Mouse (Mus musculus) right cerebral cortex, postnatal 36 days (tissue): ENCODE data around the gene Proser3.
A peak's percentile ranks its signal among the peaks of the same experiment; 100 is the strongest.

Experiments
- DNase-seq, 2 experiments: peaks; one replicate each; pipeline ENCODE4 v3.0.0; 2022; ENCODE audit warnings: low spot score in 2 of 2, mixed read lengths in 1 of 2

The Proser3 gene

GRCm38 (mm10) chr7:30579950-30580349, 27.9 kb upstream of the Proser3 start:
- DNase-seq = no peak

GRCm38 (mm10) chr7:30572969-30573368, 20.9 kb upstream of the Proser3 start:
- no peak for DNase-seq

- DNase-seq = no peak
These were observed 20.3 kb upstream of the Proser3 start for GRCm38 (mm10) chr7:30572389-30572788.

GRCm38 (mm10) chr7:30567555-30567954, 15.5 kb upstream of the Proser3 start:
- DNase-seq = no peak

- DNase-seq = no peak
These were observed 13.9 kb upstream of the Proser3 start for GRCm38 (mm10) chr7:30566033-30566432.

GRCm38 (mm10) chr7:30564970-30565571, 13.0 kb upstream of the Proser3 start, which contains the start of gene Igflr1:
Gene Igflr1 (plus strand): TSS chr7:30565427.
- DNase-seq = no peak

- no peak for DNase-seq
These were observed 11.8 kb upstream of the Proser3 start for GRCm38 (mm10) chr7:30563906-30564280.

- DNase-seq = peak; percentile 93 to 96
These were observed 11.2 kb upstream of the Proser3 start, which contains the start of the genes U2af1l4, Gm49396 and Psenen for GRCm38 (mm10) chr7:30563117-30563905. Gene U2af1l4 (plus strand): TSS chr7:30563301. Gene Gm49396 (plus strand): TSS chr7:30563344. Gene Psenen (minus strand): TSS chr7:30563627.

GRCm38 (mm10) chr7:30562526-30563116, 10.5 kb upstream of the Proser3 start:
- DNase-seq = no peak

- DNase-seq = no peak
These were observed 8.2 kb upstream of the Proser3 start for GRCm38 (mm10) chr7:30560296-30560695.

GRCm38 (mm10) chr7:30559443-30559954, 7.4 kb upstream of the Proser3 start, which contains the start of gene Lin37:
Gene Lin37 (minus strand): TSS chr7:30559838.
- peak; percentile 99 for DNase-seq

GRCm38 (mm10) chr7:30558656-30559442, 6.8 kb upstream of the Proser3 start:
- DNase-seq = no peak

- DNase-seq = no peak
These were observed 5.9 kb upstream of the Proser3 start for GRCm38 (mm10) chr7:30557901-30558514.

GRCm38 (mm10) chr7:30556894-30557536, 4.9 kb upstream of the Proser3 start:
- DNase-seq = no peak

GRCm38 (mm10) chr7:30553810-30554584, 1.9 kb upstream of the Proser3 start:
- DNase-seq = no peak

GRCm38 (mm10) chr7:30553021-30553589, 1.0 kb upstream of the Proser3 start:
- no peak for DNase-seq

- no peak for DNase-seq
These were observed 526 bp downstream of the Proser3 start for GRCm38 (mm10) chr7:30551445-30552101.

GRCm38 (mm10) chr7:30550603-30551002, 1.5 kb downstream of the Proser3 start:
- no peak for DNase-seq

- no peak for DNase-seq
These were observed 2.2 kb downstream of the Proser3 start for GRCm38 (mm10) chr7:30549880-30550279.
